Mouse (Mus musculus): ENCODE results near the gene Serping1. TPM values are rescaled to one million over a fixed set of nuclear protein-coding genes. Genes with fewer than 3 reads are reported as not detected.

Gene Serping1
- total and polyA plus RNA-seq, 3 experiments, result not detected

DNA sequence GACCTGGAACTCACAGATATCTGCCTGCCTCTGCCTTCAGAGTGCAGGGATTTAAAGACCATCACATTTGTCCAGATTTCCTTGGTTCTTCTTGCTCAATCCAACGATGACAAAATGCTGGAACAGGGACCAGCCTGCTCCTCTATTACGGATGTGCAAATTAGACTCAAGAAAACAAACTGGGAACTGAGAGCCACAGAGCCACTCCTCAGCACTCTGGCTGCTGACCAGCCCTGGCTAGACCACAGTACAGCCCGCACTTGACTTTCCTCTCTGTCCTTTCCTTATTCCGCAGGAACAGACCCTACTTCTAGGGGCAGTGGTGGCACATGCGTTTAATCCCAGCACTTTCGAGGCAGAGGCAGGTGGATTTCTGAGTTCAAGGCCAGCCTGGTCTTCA, 4.7 kb downstream of the Serping1 start:
- TF ChIP-seq CHD1 (IDR thresholded peaks at IDR 0.05; ENCODE audit: low read depth, low read length), result no peak
- no peak for TF ChIP-seq USF2 (conservative IDR thresholded peaks at IDR 0.05; ENCODE audit: low read depth, low read length)
- TF ChIP-seq JUND (conservative IDR thresholded peaks at IDR 0.05; ENCODE audit: low read depth, low read length), result no peak
- no peak for TF ChIP-seq MYC (IDR thresholded peaks at IDR 0.05; ENCODE audit: low read depth, low read length)
- no peak for TF ChIP-seq ELF1 (IDR thresholded peaks at IDR 0.05; ENCODE audit: low read depth, low read length)
- no peak for TF ChIP-seq MAFK (IDR thresholded peaks at IDR 0.05; ENCODE audit: insufficient replicate concordance, low read length)
- TF ChIP-seq MAX (IDR thresholded peaks at IDR 0.05; ENCODE audit: low read length), result no peak
- TF ChIP-seq NRF1 (IDR thresholded peaks at IDR 0.05; ENCODE audit: low read depth, low read length), result no peak
- TF ChIP-seq MAZ (IDR thresholded peaks at IDR 0.05; ENCODE audit: low read depth, low read length), result no peak
- TF ChIP-seq ETS1 (conservative IDR thresholded peaks at IDR 0.05; ENCODE audit: low read depth, low read length), result no peak
- TF ChIP-seq BHLHE40 (IDR thresholded peaks at IDR 0.05; ENCODE audit: low read depth, low read length), result no peak
- TF ChIP-seq POLR2A (IDR thresholded peaks at IDR 0.05; ENCODE audit: low read depth, low read length), result no peak
- no peak for TF ChIP-seq MXI1 (IDR thresholded peaks at IDR 0.05; ENCODE audit: low read depth, low read length)
- H3K4me3 ChIP-seq (replicated peaks in 1 of 3; ENCODE audit: low read depth in 2 of 3, low read length in 2 of 3, poor library complexity in 1 of 3), result no peak overlapping the region
- H3K27ac ChIP-seq (ENCODE audit: insufficient read depth, low read depth), result no peak overlapping the region
- H3K9me3 ChIP-seq (replicated peaks; ENCODE audit: low read length), result no peaks in the 10 kb centered on the region
- peaks cover 55% of the 10 kb centered on the region for H3K27me3 ChIP-seq (replicated peaks)
- H3K9ac ChIP-seq (ENCODE audit: insufficient read depth, low read depth), result no peak overlapping the region
- dilution Hi-C loops (cut with MboI; ENCODE audit: extremely low pct_ligation_motif_present, extremely low pct_unique_long_range_greater_than_20kb, low sequenced_read_pairs) (no loop called here), in situ Hi-C loops (cut with MboI; ENCODE audit: low pct_ligation_motif_present, low pct_unique_long_range_greater_than_20kb, low sequenced_read_pairs) (no loop called here)
- no peak for DNase-seq (ENCODE audit: extremely low read depth)
- H3K4me2 ChIP-seq (ENCODE audit: insufficient read depth, low read depth, poor library complexity, severe bottlenecking), result no peak overlapping the region
- H3K4me1 ChIP-seq (ENCODE audit: control insufficient read depth in 1 of 2, insufficient read depth in 2 of 2), result no peaks in the 10 kb centered on the region
- no peaks in the 10 kb centered on the region for H3K79me2 ChIP-seq (replicated peaks; ENCODE audit: control insufficient read depth, extremely low read depth, insufficient read depth, poor library complexity, severe bottlenecking)
- no peaks in the 10 kb centered on the region for H3K36me3 ChIP-seq (replicated peaks in 1 of 2; ENCODE audit: control insufficient read depth in 1 of 2, insufficient read depth in 1 of 2, low read length in 1 of 2)

DNA sequence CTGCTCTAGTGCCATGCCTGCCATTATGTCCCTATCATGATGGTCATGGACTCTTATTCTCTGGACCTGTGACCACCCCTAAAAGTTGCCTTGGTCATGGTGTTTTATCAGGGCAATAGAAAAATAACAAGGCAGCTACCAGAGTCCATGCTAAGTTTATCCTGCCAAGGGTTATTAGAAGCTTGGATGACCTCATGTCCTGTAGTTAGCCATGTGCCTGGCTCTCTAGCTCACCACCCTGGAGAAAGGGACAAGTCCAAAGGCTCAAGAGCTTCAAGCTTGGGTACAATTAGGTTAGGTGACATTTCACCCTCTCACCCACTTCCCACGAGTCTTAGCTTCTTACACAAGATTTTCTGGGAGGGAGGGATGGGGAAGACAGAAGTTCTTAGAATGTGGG, 12.4 kb downstream of the Serping1 start:
- Histone ChIP-seq H3K9ac (ENCODE audit: insufficient read depth, low read depth) (no peak overlapping the region), H3K27me3 (replicated peaks) (peaks cover 7% of the 10 kb centered on the region), H3K9me3 (replicated peaks; ENCODE audit: low read length) (no peaks in the 10 kb centered on the region), H3K27ac (ENCODE audit: insufficient read depth, low read depth) (no peak overlapping the region), H3K4me1 (ENCODE audit: control insufficient read depth in 1 of 2, insufficient read depth in 2 of 2) (0 out of 4 replicates have a peak, but pooled peaks cover 0 to 5% of the 10 kb centered on the region in 2 experiments), H3K36me3 (replicated peaks in 1 of 2; ENCODE audit: control insufficient read depth in 1 of 2, insufficient read depth in 1 of 2, low read length in 1 of 2) (no peaks in the 10 kb centered on the region), H3K4me2 (ENCODE audit: insufficient read depth, low read depth, poor library complexity, severe bottlenecking) (no peak overlapping the region), H3K79me2 (replicated peaks; ENCODE audit: control insufficient read depth, extremely low read depth, insufficient read depth, poor library complexity, severe bottlenecking) (no peaks in the 10 kb centered on the region), H3K4me3 (replicated peaks in 1 of 3; ENCODE audit: low read depth in 2 of 3, low read length in 2 of 3, poor library complexity in 1 of 3) (no peak overlapping the region)
- dilution Hi-C loops (cut with MboI; ENCODE audit: extremely low pct_ligation_motif_present, extremely low pct_unique_long_range_greater_than_20kb, low sequenced_read_pairs) (no loop called here), in situ Hi-C loops (cut with MboI; ENCODE audit: low pct_ligation_motif_present, low pct_unique_long_range_greater_than_20kb, low sequenced_read_pairs) (no loop called here)
- DNase-seq (ENCODE audit: extremely low read depth), result no peak
- TF ChIP-seq GABPA (IDR thresholded peaks at IDR 0.05; ENCODE audit: insufficient replicate concordance, low read depth, low read length) (no peak), CTCF (conservative IDR thresholded peaks at IDR 0.05 in 1 of 2, IDR thresholded peaks at IDR 0.05 in 1 of 2; ENCODE audit: low read depth in 2 of 2, low read length in 2 of 2) (no peak), RCOR1 (conservative IDR thresholded peaks at IDR 0.05; ENCODE audit: low read depth, low read length) (no peak), TBP (conservative IDR thresholded peaks at IDR 0.05; ENCODE audit: low read depth, low read length) (no peak), ELF1 (IDR thresholded peaks at IDR 0.05; ENCODE audit: low read depth, low read length) (no peak), IRF4 (IDR thresholded peaks at IDR 0.05; ENCODE audit: low read depth, low read length) (no peak), MEF2A (IDR thresholded peaks at IDR 0.05; ENCODE audit: borderline replicate concordance, low read depth, low read length) (no peak), CHD1 (IDR thresholded peaks at IDR 0.05; ENCODE audit: low read depth, low read length) (no peak), BHLHE40 (IDR thresholded peaks at IDR 0.05; ENCODE audit: low read depth, low read length) (no peak), MAX (IDR thresholded peaks at IDR 0.05; ENCODE audit: low read length) (no peak)

Data from CH12.LX (cell line).